Mouse (Mus musculus): ENCODE results near the gene Dzip1.

The Dzip1 gene

DNA sequence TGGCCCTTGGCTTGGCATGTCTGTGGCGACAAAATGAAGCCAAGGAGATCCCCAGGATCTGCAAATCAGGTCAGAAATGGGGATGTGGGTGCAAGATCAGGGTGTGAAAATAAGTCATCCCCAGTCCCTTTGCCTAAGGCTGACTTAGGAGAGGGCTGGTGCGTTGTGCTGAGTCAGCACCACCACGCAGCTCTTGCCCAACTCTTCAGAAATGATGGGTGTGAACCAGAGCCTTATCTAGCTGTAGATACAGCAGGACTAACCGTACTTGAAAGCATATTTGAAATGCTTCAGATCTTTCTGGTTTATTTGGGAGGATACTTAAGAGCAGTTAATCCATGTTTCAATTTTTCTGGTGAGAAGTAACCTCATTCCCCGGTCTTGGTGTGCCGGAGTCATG lies 55.5 kb downstream of the Dzip1 start:
- no peak for DNase-seq (ENCODE audit: low spot score in 2 of 2)

DNA sequence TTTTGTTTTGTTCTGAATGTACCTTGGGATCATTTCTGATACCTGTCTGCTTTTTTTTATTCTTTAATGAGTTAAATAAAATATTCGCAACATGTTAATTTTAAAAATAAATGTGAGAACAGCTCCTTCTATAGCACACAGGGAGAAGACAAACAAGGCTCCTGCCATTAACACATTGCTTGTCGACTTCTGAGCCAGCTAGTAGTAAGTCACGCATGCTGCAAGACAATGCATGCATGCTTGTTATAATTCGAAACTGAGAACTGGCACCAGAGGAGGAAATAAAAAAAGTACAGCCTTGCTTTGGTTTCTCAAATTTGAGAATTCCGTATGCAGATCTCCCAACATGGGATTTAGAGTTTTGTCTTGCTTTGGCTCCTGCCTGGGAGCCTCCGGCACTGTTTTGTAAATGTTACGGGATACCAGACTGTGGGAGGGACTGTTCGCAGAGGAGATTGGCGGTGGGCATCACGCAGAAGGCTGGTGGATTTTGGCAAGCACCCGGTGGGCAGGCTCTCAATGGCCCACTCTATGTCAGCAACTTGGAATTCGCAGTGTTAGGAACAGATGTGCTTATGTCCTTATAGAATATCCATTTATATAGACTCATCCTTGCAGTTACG lies 57.0 kb downstream of the Dzip1 start:
- no peak for DNase-seq (ENCODE audit: low spot score in 2 of 2)

DNA sequence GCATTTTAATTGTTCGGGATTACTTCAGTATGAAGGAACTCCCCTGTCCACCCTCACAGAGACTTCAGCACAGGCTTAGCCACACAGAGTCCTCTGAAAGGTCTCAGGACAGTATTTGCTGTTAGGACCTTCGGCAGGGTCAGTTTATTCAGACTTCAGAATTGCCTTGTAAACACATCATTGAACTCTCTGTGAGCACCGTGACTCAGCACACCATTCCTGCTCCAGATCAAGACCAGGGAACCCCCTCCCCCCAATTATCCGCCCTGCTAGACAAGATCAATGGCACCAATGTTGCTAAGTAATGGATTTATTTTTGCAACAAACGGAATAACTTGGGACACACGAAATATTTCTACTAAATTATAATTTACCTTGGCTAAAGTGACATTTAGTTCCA lies 57.9 kb downstream of the Dzip1 start:
- DNase-seq (ENCODE audit: low spot score in 2 of 2): no peak

DNA sequence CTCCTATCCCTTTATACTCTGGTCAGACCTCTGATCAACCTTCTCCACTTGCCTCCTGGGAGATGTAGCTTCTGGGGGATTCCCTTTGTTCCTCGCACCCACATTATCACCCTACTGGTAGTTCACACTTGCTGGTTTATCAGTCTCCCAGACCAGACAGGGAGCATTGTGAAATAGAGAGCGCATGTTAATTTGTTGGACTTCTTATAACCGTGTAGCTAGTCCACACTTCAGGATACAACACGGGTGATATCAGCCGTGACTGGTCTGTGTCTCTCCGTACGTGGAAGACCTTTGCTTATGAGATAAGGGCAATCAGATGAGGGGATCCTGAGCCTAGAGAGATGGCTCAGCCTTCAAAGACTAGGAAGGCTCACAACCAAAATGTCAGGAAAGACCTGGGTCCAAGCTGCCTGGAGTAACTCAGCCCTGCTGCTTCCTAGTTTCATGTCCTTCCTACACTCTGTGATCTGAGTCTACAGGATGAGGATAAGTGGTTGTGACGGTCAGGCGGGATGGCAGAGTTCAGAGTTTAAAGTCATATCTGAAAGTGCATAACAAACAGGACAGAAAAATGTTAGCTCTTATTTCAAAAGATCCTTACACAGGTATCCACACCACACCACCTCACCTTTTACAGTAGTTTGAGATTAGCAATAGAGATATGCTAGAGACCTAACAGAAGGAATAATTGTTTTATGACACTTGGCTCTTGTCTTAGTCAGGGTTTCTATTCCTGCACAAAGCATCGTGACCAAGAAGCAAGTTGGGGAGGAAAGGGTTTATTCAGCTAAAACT lies 59.0 kb downstream of the Dzip1 start:
- no peak for DNase-seq (ENCODE audit: low spot score in 2 of 2)

DNA sequence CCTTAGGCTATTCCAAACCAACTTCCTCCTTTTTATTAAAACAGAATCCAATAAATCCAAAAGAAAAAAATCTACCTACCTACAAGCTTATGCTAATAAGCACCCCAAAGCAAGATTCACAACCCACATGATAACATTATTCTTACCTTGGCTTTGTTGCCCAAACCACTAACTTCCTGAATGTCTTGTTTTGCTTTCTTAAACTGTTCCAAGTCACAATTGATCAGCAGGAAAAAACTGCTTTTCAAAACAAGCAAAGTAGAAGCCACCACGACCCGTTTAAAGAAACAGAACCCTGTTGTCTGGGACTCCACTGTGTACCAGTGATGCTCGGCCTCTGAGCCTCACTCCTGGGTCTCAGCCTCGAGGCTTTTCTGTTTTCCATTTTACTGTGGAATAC lies 60.4 kb downstream of the Dzip1 start:
- DNase-seq (ENCODE audit: low spot score in 2 of 2): no peak

DNA sequence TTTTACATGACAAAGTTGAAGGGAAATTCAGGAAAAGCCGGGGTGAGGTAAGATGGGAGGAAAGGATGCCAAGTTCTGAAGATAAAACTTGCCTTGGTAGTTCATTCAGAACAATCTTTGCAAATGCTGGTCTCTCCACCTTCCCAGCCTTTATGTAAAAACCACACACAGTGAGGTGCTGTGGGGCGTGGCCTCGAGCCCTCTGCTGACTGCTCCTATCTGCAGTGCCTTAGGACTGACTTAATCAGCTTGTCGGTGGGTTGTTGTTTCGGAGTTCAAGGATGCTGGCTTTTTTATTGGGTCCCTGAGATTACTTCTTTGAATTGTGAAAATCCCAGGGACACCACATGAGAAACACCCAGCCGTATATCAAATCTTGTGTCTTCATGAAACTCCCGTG lies 63.0 kb downstream of the Dzip1 start:
- DNase-seq (ENCODE audit: low spot score in 2 of 2): no peak

DNA sequence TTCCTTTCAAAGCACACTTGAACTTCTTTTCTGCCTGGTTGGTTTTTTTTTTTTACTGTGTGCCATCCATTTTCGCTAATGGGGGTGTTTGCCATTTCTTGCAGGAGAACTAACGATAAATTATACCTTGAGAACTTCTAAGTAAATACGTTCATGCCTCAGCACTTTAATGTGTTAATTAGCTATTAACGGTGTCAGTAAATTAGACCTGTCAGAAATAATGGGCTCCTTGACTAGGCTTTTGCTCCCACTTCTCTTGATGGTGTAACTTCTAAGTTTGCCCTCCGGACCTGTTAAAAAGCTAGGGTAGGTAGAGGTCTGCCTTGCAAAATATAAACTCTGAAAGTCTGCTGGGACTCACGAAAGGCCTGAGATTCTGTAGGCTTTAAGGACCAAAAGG lies 66.9 kb downstream of the Dzip1 start:
- DNase-seq (ENCODE audit: low spot score in 2 of 2): no peak

DNA sequence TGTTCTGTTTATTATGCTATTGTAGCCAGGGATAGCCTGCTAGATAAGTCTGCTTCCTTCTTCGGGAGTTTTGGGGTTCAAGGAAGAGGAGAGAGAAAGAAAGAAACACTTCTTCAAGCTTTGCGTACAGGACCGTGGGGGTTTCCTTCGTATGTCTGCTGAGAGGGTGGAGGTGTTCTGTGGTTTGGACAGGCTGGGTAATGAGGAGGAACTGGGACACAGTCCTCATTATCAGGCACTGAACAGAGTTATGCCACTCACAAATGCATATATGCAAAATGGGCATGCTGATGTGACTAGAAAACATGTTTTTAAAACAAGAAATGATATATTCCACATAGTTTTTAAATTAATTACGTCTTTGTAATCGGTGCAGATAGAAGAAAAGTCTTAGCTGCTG lies 68.7 kb downstream of the Dzip1 start:
- DNase-seq (ENCODE audit: low spot score in 2 of 2): no peak

DNA sequence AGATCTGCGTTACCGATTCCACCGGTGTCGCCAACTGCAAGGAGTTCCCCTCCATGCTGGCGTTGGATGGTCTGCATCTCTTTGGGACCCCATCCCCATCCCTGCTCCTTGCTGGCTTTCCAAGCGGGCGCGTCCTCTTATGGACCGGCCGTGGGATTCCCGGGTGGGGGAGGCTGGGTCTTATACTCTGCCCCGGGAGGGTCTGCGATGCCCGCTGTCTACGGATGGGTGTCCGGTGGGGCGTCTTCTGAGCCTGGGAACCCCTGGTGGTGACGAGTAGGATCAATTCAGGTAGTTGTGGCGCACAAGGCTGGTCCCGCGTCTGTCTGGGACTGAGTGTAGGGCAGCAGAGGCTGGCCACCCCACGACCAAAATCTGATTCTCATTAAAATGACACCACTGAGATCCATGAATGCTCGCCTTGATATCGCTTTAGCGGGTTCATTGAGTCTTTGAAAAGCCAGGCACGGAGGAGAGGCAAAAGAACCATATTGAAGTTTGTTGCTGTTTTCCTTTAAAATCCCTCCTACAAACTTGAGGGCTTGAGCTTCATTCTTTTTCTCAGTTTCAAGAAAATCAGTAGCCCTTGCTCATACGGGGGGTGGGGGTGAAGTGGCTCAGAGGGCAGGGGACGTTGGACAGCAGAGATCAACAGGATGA lies 70.0 kb downstream of the Dzip1 start:
- DNase-seq (ENCODE audit: low spot score in 2 of 2): peak in 1 of 2 experiments; percentile 9

DNA sequence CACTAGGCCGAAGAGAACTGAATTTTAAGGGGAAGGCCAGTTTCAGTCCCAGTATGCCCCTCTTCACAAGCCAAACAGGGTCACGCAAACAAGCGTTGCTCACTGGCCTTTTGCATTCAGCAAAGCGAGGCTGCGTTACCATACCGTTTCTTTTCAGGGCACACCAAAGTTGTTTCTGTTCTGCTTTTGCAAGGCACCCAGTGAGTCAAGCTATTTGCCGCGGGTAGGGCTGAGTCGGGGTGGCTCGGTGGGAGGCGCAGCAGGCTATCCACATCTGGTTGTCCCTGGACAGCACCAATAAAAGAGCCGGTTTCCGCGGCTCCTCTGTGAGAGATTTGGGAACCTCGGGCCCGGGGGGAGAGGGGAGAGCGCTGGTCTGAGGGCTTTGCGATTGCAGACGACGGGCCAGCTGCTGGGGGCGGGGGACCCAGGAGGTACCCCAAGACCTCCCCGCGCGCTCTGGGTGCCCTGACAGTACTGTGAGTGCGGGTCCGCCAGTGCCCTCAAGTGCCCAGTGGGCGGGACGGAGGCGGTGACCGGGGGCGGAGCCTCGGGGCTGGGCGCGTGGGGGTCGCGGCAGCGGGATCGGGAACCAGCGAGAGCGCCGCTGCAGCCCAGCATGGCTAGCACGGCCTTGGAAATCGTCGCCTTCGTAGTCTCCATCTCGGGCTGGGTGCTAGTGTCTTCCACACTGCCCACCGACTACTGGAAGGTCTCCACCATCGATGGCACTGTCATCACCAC lies 70.7 kb downstream of the Dzip1 start:
- DNase-seq (ENCODE audit: low spot score in 2 of 2): peak; percentile 28 to 34

DNA sequence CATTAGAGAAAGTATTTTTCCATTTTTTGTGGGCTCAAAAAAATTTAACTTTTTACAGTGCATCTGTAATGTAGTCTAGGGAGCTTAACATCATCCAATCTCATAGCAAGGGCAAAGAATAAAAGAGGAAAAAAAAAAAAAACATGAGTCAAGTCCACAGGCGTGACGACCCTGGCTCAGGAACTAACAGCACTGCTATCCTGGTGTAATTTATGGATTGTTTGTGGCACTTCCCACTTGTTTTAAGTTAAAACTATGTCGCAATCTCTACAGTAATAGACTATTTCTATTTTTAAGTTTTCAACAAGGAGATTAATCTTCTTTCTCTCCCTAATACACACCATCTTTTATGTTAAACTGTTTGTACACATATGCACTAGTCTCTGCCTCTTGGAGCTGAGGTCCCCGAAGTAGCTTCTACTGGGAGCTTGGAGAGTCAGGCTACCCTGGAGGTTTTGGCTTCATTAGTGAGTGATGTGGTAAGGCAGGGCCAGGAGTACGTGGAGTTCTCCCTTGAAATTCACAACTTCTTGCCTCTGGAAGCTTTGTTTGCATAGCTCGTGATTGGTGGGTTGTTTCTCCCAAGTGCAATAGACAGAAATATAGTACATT lies 73.7 kb downstream of the Dzip1 start:
- no peak for DNase-seq (ENCODE audit: low spot score in 2 of 2)

DNA sequence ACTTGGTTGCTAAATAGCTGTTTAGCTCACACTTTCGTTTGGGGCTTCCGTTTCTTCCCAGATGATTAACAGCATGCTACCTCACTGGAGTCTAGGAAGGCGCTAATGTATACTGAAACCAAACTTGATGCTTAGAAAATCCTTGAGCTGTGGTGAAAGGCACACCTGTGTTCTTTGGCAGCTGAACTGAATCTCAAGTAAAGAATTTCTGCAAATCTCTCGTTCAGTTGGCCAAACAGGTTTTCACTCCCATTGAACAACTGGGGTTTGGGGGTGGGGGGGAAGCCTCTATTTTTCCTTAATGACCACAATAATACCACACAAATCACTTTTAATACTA lies 74.6 kb downstream of the Dzip1 start:
- no peak for DNase-seq (ENCODE audit: low spot score in 2 of 2)

DNA sequence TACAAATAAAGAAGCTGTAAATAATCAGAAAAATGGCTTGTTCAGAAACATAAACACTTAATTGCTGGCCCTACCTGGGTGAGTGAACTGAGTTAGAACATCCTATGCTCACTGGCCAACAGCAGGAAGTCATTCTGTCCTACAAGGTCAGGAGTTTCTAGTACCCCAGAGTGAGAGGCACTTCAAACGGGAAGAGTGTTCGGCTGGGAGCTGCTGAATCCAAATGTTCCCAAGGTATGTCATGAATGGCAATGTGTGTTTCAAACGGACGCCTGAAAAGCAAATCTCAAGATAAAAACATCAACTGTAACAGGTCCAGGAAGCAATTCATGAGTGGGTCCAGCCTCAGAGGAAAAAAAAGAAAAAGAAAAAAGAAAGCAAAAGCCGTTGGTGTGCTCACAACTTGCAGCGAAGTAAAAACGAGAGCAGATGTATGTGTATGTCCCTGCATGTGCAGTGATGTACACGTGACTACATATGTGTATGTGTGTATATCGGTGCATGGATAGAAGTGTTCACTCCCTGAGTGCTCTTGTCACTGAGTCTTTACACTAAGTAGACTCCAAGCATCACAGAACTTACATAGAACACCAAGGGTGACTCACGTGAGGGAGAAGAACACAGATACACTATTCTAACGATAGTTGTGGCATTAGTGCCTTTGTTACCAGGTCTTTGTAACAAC lies 75.1 kb downstream of the Dzip1 start:
- DNase-seq (ENCODE audit: low spot score in 2 of 2): no peak

DNA sequence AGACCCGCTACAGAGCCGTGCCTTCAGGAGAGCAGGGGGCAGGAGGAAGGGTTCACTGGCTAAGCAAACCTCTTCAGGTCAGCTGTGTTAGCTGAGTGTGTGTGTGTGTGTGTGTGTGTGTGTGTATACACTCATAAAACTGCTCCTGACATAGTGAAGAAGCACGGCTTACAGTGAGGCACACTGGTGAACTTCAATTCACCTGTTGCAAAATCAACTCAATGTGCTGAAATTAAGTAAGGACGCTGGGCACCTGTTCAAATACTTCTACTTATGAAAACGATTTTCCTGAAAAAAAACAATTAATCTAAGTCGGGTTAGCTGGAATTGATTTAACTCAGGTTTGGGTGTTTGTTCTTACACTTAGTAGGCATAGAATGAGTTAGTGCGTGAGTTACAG lies 77.1 kb downstream of the Dzip1 start:
- no peak for DNase-seq (ENCODE audit: low spot score in 2 of 2)

DNA sequence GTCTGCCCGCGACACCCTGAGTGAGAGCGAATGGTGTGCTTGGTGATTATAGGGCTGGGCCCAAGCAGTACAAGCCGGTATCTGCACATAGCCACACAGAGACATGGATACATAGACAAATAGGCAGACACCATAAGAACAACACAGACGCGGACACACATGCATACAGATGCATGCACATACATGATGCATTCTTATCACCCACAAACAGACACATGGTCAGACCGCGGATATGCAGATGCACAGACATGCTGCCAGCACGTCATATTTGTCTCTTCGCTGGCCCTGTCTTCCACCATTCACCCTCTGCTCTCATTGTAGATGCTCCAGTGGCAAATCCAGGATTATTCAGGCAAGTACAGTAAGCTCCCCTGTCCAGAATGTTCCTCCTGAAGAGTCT lies 78.4 kb downstream of the Dzip1 start:
- DNase-seq (ENCODE audit: low spot score in 2 of 2): no peak

DNA sequence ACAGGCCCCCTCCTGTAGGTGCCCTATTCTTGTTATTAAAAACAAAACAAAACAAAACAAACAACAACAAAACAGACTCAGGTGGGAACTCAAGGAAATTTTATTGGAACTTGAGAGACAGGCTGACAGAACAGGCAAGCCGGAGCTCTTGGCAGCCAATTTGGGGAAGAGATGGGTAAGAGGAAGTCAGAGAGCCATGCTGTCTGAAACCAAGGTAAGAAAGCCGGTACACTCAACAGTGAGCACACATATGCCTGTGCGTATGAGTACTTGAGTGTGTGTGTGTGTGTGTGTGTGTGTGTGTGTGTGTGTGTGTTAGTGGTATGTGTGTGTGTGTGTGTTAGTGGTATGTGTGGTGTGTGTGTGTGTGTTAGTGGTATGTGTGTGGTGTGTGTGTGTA lies 82.9 kb downstream of the Dzip1 start:
- no peak for DNase-seq (ENCODE audit: low spot score in 2 of 2)

DNA sequence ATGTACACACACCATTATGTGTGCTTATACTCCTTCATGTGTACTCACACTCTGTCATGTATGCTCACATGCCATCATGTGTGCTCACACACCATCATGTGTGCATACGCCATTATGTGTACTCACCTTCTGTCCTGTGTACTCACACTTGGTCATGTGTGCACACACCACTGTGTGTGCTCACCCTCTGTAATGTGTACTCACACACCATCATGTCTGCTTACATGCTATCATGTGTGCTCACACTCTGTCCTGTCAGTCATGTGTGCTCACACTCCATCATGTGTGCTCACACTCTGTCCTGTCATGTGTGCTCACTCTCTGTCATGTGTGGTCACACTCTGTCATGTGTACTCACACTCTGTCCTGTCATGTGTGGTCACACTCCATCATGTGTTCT lies 85.2 kb downstream of the Dzip1 start:
- DNase-seq (ENCODE audit: low spot score in 2 of 2): no peak

DNA sequence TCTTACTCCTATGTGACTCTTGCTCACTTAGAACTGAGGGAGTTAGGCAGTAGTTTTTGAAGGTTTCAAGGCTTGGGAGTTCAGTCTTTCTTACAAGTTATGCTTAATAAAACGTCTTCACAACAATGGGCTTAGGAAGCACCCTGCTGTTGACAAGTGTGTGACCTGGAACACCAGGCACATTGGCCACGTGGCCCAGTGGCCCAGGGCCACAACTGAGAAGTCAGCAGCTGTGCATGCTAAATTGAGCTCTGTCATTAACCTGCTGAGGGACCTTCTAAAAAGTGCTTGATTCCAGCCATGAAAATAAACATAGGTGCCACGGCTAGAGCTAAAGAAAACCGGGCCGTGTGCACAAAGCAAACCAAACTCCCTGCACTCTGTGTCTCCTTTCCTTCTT lies 85.8 kb downstream of the Dzip1 start:
- no peak for DNase-seq (ENCODE audit: low spot score in 2 of 2)

DNA sequence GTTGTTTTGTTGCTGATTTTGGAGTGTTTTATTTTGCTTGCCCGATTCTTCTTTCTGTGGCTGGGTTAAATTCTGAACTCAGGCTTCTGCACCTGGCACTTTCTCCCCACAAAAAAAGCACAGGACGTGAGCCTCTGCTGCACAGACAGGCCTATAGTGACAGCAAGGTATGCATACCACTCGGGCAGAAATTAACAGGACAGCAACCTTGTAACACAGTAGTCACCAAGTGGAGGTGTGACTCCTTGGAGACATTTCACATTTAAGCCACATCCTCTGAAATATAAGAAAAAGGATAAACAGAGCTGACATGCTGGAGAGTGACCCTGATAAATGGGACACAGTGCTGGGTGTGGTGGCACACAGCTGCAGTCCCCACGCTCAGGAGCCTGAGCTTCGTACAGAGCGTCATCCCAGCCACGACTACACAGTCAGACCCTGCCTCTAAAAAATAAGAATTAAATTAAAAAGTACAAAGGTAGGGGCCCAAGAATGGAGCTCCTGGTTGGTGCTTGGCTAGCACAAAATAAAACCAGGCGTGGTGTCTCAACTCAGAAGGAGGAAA lies 86.6 kb downstream of the Dzip1 start:
- DNase-seq (ENCODE audit: low spot score in 2 of 2): no peak

DNA sequence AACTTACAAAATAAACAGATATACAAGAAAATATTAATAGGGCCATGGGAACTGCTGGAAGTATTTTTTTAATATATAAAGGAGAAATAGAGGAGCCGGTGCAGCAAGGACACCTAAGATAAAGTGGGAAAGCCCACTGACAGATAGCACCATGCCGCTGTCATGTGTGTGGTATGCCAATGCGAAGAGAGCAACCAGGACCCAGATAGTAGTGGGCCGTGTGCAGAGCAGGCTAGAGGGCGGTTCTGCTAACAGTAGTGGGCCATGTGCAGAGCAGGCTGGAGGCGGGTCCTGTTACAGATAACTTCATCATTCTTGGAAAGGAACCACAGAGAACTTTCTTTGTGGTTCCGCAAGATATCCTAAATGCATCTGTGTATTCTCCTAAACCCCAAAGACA lies 88.5 kb downstream of the Dzip1 start:
- DNase-seq (ENCODE audit: low spot score in 2 of 2): no peak

DNA sequence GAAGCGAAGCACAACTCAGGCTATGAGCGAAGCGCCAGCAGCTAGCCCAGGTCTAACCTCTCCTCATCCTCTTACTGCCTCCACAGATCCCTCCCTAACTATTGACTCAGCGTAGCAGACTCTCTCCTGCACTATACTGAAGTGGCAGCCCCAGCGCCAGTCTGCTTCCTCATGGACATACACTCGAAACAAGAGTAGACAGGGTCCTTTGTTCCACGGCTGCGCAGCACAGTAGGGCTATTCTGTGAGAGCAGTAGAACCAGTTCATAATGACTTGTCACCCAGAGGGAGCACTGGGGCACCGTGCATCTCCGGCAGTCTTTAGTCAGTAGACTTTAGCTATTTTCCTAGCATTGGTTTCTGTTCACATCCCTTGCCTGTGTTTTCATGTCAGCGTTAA lies 89.1 kb downstream of the Dzip1 start:
- DNase-seq (ENCODE audit: low spot score in 2 of 2): no peak

Measured in urinary bladder, adult 18-20 months (tissue).